Mouse (Mus musculus) hindbrain, embryonic 15.5 days (tissue): Measurements from ENCODE around the gene Podxl2. TPM values are rescaled to one million over a fixed set of nuclear protein-coding genes. Genes with fewer than 3 reads are reported as not detected.
A peak's percentile ranks its signal among the peaks of the same experiment; 100 is the strongest.

Source experiments
- ATAC-seq: fragments of 200-750 bp; cut with Nextera tagmentation; 2 replicates; pipeline ENCODE4 v1.8.0; 2017; ENCODE audit warnings: low read depth, moderate number of reproducible peaks, moderate TSS enrichment; ENCODE audit not compliant: low FRiP score
- H3K27ac ChIP-seq: fragments of 300-500 bp; sonication (generic); replicated peaks from 2 replicates; pipeline ENCODE4 v1.5.1; 2015; ENCODE audit warnings: mild to moderate bottlenecking, inconsistent platforms
- H3K27me3 ChIP-seq: fragments of 300-500 bp; sonication (generic); 2 replicates; pipeline ENCODE4 v1.6.1; 2015; ENCODE audit warnings: control low read depth, inconsistent platforms
- H3K36me3 ChIP-seq: fragments of 300-500 bp; sonication (generic); 2 replicates; pipeline ENCODE4 v1.6.1; 2015; ENCODE audit warnings: control low read depth, inconsistent platforms
- H3K4me1 ChIP-seq: fragments of 300-500 bp; sonication (generic); replicated peaks from 2 replicates; pipeline ENCODE4 v1.6.1; 2015; ENCODE audit warnings: control low read depth, inconsistent platforms
- H3K4me2 ChIP-seq: fragments of 300-500 bp; sonication (generic); 2 replicates; pipeline ENCODE4 v1.6.1; 2015; ENCODE audit warnings: moderate library complexity, mild to moderate bottlenecking, inconsistent platforms
- H3K4me3 ChIP-seq: fragments of 300-500 bp; sonication (generic); 2 replicates; pipeline ENCODE4 v1.5.1; 2015; ENCODE audit warnings: mild to moderate bottlenecking, inconsistent platforms
- H3K9ac ChIP-seq: fragments of 300-500 bp; sonication (generic); 2 replicates; pipeline ENCODE4 v1.6.1; 2015; ENCODE audit warnings: inconsistent platforms
- H3K9me3 ChIP-seq: fragments of 300-500 bp; sonication (generic); 2 replicates; pipeline ENCODE4 v1.6.1; 2016; ENCODE audit warnings: control low read depth, inconsistent platforms
- WGBS: fragments of 180-500 bp; shearing (Covaris S2); methylation state at CpG from one replicate; pipeline ENCODE4 v1.1.7; 2015; 5-methylcytosine and 5-hydroxymethylcytosine counted together
- polyA plus RNA-seq: library from polyadenylated mRNA; unstranded; fragments of >200 nt; fragmentation: Nextera tagmentation; extraction: Ambion mirVana; gene quantifications from 2 replicates; pipeline ENCODE4 v1.2.1, GENCODE M21; 2015

Gene Podxl2
- polyA plus RNA-seq, 1 experiment from 2014 or later = 747 TPM

DNA sequence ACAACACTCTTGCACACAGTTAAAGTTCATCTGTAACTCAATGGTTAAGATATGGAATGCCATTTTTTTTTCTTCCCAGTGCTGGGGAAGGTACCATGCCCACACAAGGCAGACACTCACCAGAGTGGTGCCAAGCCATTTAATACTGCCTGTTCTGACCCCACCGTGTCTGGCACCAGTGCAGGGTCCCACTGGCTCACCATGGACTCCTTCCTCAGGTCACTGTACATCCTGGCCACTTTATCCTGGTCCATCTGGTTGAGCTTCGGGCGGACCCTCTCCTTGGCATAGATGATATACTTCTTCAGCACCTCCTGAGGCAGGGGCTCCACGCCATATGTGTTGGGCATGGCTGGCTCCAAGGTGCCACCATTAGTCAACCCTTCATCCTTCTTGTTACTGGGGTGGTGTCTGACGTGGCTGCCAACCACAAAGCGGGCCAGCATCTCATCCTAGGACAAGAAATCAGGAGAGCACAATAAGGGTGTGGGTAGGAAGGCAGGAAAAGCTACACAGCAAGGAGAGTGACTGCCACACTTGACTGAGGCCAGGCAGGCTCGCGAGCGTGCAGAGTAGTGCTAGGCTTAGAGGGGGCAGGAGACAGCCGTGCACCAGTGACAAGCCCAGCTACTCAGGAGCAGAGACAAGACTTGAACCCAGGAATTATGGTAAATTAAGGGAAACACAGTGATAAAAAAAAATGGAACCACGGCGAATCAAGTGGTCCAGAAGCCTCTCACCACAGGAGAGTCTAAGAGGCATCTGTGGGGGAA is 11.0 kb upstream of the Podxl2 start:
- no peak overlapping the region for H3K4me2 ChIP-seq
- H3K4me1 ChIP-seq = no peaks in the 10 kb centered on the region
- H3K36me3 ChIP-seq = 0 out of 2 replicates have a peak, but pooled peaks cover 7% of the 10 kb centered on the region
- ATAC-seq = no peak
- H3K4me3 ChIP-seq = no peak overlapping the region
- H3K27ac ChIP-seq = no peak overlapping the region
- H3K9ac ChIP-seq = no peak overlapping the region
- no peaks in the 10 kb centered on the region for H3K27me3 ChIP-seq
- WGBS = 76% methylated on average over 12 of the region's 12 CpGs
- no peaks in the 10 kb centered on the region for H3K9me3 ChIP-seq

- no peaks in the 10 kb centered on the region for H3K27me3 ChIP-seq
- no peak overlapping the region for H3K27ac ChIP-seq
- H3K9ac ChIP-seq = no peak overlapping the region
- no peak for ATAC-seq
- 93% methylated on average over 17 of the region's 17 CpGs for WGBS
- no peaks in the 10 kb centered on the region for H3K4me1 ChIP-seq
- 0 out of 2 replicates have a peak, but pooled peaks cover 7% of the 10 kb centered on the region for H3K36me3 ChIP-seq
- H3K4me2 ChIP-seq = no peak overlapping the region
- no peaks in the 10 kb centered on the region for H3K9me3 ChIP-seq
- H3K4me3 ChIP-seq = no peak overlapping the region
Observed at GRCm38 (mm10) chr6:88884690-88885089, 9.8 kb upstream of the Podxl2 start.

DNA sequence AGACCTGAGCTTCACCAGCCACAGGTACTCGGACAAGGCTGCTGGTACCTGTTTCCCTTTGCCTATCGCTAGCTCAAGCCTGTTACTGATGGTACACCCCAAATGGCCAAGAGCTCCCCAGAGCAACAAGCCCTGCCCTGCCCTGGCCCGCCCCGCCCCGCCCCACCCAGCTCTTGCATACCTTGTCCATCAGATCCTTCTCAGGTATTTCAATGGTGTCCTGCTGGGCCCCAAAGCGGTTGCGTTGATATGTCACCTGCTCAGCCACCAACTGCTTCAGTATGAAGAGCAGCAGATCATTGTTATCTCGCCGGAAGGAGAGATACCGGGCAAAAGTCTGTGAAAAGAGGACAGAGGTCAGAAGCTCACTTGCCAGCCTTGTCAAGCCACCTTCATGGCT is 9.4 kb upstream of the Podxl2 start:
- WGBS = 95% methylated on average over 10 of the region's 10 CpGs
- Histone ChIP-seq H3K9ac (no peak overlapping the region), H3K36me3 (0 out of 2 replicates have a peak, but pooled peaks cover 7% of the 10 kb centered on the region), H3K4me1 (no peaks in the 10 kb centered on the region), H3K4me3 (no peak overlapping the region), H3K9me3 (no peaks in the 10 kb centered on the region), H3K4me2 (no peak overlapping the region), H3K27me3 (no peaks in the 10 kb centered on the region), H3K27ac (no peak overlapping the region)
- ATAC-seq = no peak

DNA sequence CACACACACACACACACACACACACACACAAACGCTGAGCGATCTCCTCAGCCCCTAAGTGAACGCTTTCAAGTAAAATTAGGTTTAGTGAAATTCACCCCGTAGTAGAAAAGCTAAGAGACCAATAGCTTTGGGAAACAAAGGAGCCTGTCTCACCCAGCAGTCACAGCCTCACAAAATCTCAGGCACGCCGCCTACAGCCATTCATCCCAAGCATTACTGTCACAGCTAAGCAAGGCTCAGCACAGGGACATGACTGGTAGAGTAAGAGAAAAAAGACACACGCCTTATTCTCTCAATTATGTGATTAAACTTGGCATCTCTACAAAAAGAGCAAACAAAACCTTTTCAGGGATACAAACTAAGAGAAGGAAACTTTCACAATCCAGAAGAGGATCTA is 6.5 kb upstream of the Podxl2 start:
- Histone ChIP-seq H3K27me3 (no peaks in the 10 kb centered on the region), H3K4me3 (no peak overlapping the region), H3K36me3 (0 out of 2 replicates have a peak, but pooled peaks cover 5% of the 10 kb centered on the region), H3K9ac (no peak overlapping the region), H3K4me2 (no peak overlapping the region), H3K9me3 (no peaks in the 10 kb centered on the region), H3K4me1 (no peaks in the 10 kb centered on the region), H3K27ac (peak overlapping the region; percentile 30; the same call in 1 of the 2 replicates)
- ATAC-seq = no peak
- WGBS = 55% methylated on average over 7 of the region's 7 CpGs

DNA sequence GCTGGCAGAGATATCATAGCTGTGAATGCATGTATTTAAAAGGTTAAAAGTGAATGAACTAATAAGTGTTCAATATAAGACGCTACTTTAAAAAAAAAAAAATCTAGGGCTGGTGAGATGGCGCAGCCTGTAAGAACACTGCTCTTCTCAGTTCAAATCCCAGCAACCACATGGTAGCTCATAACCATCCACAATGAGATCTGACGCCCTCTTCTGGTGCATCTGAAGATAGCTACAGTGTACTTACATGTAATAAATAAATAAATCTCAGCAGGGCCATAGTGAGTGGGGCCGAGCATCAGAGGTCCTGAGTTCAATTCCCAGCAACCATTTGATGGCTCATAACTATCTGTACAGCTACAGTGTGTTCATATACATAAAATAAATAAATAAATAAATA is 4.6 kb upstream of the Podxl2 start:
- 0 out of 2 replicates have a peak, but pooled peaks cover 4% of the 10 kb centered on the region for H3K36me3 ChIP-seq
- H3K4me1 ChIP-seq = peaks cover 5% of the 10 kb centered on the region
- ATAC-seq = no peak
- 60% methylated on average over 4 of the region's 4 CpGs for WGBS
- H3K27me3 ChIP-seq = no peaks in the 10 kb centered on the region
- no peak overlapping the region for H3K4me3 ChIP-seq
- H3K27ac ChIP-seq = no peak overlapping the region
- H3K4me2 ChIP-seq = no peak overlapping the region
- no peak overlapping the region for H3K9ac ChIP-seq
- no peaks in the 10 kb centered on the region for H3K9me3 ChIP-seq

- peaks cover 49% of the 10 kb centered on the region for H3K4me1 ChIP-seq
- H3K9me3 ChIP-seq = no peaks in the 10 kb centered on the region
- H3K27me3 ChIP-seq = no peaks in the 10 kb centered on the region
- peak overlapping the region; percentile 96 for H3K9ac ChIP-seq
- H3K36me3 ChIP-seq = no peaks in the 10 kb centered on the region
- H3K4me2 ChIP-seq = peak overlapping the region; percentile 87
- peak; percentile 65 for ATAC-seq
- peak overlapping the region; percentile 88 for H3K4me3 ChIP-seq
- WGBS = 2% methylated on average over 57 of the region's 74 CpGs
- peak overlapping the region; percentile 97 for H3K27ac ChIP-seq
Observed at GRCm38 (mm10) chr6:88873965-88874867, 628 bp downstream of the Podxl2 start.

DNA sequence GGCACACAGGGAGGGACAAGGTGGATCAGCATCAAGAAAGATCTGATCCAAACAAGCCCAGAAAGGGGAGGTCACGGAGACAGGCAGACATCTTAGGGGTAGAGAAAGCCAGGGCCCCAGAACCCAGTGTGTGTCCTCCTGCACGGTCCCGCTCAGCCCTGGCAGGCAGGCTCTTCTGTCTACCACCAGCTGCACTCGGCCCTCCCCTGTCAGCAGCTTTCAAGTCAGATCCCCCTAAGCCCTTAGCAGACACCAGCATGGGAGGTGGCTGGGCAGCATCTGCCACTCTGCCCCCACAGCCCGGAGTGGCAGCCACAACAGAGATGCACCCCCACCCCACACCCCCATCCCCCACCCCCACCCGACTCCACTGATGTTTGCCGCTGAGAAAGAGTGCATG is 2.0 kb downstream of the Podxl2 start:
- Histone ChIP-seq H3K9me3 (no peaks in the 10 kb centered on the region), H3K36me3 (no peaks in the 10 kb centered on the region), H3K4me3 (peak overlapping the region; percentile 88), H3K4me2 (peak overlapping the region; percentile 87), H3K27me3 (no peaks in the 10 kb centered on the region), H3K4me1 (peaks cover 49% of the 10 kb centered on the region), H3K9ac (peak overlapping the region; percentile 96), H3K27ac (peak overlapping the region; percentile 97)
- ATAC-seq = no peak; the same call in 1 of the 2 replicates
- WGBS = 16% methylated on average over 7 of the region's 7 CpGs

DNA sequence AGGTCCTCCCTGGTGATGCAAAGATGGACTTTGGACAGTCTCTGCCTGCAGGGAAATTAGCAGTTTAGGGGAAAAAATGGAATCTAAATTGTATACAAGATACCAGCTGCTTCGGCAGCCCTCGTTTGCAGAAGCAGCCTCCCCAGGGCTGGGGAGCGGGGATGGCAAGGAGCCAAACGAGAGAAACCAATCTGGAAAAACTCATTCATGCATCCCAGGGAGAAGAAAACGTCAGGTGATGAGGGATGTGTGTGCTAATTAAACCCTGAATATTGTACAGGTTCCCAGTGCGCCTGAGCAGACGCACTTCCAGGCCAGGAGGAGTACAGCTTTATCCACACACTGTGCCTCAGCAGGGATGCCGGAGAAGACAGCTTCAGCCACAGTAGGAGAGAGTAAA is 3.3 kb downstream of the Podxl2 start:
- H3K36me3 ChIP-seq = no peaks in the 10 kb centered on the region
- H3K27ac ChIP-seq = peak overlapping the region; percentile 97
- ATAC-seq = peak; percentile 13; the same call in 1 of the 2 replicates
- H3K4me1 ChIP-seq = peaks cover 49% of the 10 kb centered on the region
- no peaks in the 10 kb centered on the region for H3K9me3 ChIP-seq
- H3K9ac ChIP-seq = peak overlapping the region; percentile 9; the same call in 1 of the 2 replicates
- WGBS = 13% methylated on average over 8 of the region's 8 CpGs
- peak overlapping the region; percentile 88 for H3K4me3 ChIP-seq
- H3K27me3 ChIP-seq = no peaks in the 10 kb centered on the region
- peak overlapping the region; percentile 87 for H3K4me2 ChIP-seq

- peaks cover 49% of the 10 kb centered on the region for H3K4me1 ChIP-seq
- H3K9me3 ChIP-seq = no peaks in the 10 kb centered on the region
- 31% methylated on average over 4 of the region's 4 CpGs for WGBS
- H3K27me3 ChIP-seq = no peaks in the 10 kb centered on the region
- peak overlapping the region; percentile 97 for H3K27ac ChIP-seq
- H3K4me3 ChIP-seq = no peak overlapping the region; the same call in 1 of the 2 replicates
- H3K9ac ChIP-seq = no peak overlapping the region
- no peak for ATAC-seq
- H3K36me3 ChIP-seq = no peaks in the 10 kb centered on the region
- peak overlapping the region; percentile 87 for H3K4me2 ChIP-seq
Observed at GRCm38 (mm10) chr6:88870594-88870993, 4.2 kb downstream of the Podxl2 start.

DNA sequence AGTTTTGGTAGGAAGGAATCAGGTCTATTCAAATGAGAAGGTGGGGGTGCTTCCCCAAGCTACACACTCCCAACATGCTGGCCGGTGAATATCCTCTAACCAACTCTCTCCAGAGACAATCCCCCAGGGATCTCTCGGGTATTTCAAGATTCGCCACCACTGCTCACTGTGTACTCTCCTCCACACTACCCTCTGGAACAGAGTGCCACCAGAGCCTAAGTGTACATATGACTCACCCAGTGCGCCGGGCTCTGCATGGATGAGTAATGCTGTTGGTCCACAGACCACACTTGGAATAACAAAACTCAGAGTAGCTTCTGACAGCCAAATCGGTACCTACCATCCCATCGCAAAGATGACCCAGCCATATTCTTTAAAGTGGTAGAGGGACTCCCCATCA is 5.4 kb downstream of the Podxl2 start:
- Histone ChIP-seq H3K36me3 (peaks cover 7% of the 10 kb centered on the region), H3K4me3 (no peak overlapping the region), H3K4me2 (no peak overlapping the region), H3K9me3 (no peaks in the 10 kb centered on the region), H3K27ac (no peak overlapping the region), H3K27me3 (no peaks in the 10 kb centered on the region), H3K4me1 (peaks cover 45% of the 10 kb centered on the region), H3K9ac (no peak overlapping the region)
- ATAC-seq = no peak
- 81% methylated on average over 7 of the region's 7 CpGs for WGBS

DNA sequence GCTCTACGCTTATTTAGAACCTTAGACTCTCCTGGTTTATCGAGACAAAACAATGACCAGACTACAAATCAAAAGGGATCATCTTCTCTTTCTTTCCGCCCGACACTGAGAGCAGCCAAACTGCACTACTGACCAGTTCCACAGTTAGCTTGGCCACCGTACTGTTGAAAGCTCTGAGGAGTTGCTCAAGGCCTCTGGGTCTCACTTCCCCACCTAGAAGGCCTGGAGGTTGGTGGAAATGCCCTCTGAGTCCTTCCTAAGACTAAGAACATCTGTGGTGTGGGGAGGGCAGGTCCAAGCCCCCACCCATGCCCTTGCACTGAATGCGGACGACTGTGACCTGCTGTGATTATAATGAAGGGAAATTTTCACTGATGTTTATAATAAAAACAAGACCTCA is 9.1 kb downstream of the Podxl2 start:
- 89% methylated on average over 7 of the region's 7 CpGs for WGBS
- H3K36me3 ChIP-seq = peaks cover 41% of the 10 kb centered on the region

DNA sequence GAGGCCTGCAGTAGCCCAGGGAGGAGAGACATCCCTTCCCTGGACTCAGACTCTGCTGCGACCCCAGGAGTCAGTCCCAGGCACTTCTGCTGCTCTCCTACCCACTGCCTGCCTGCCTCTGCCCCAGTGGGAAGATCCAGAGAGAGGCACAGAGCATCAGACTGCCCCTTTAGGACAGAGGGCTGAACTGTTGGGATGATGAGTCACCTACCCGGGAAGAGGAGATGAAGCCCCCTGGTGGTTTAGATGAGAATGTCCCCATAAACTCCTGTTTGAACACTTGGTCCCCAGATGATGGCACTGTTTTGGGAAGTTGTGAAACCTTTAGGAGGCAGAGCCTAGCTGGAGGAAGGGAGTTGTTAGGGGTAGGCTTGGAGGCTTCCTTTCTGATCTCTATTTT is 13.9 kb downstream of the Podxl2 start:
- no peak overlapping the region for H3K27ac ChIP-seq
- H3K4me2 ChIP-seq = no peak overlapping the region
- H3K4me1 ChIP-seq = 0 out of 2 replicates have a peak, but pooled peaks cover 7% of the 10 kb centered on the region
- H3K9me3 ChIP-seq = no peaks in the 10 kb centered on the region
- no peaks in the 10 kb centered on the region for H3K27me3 ChIP-seq
- 13% methylated on average over 2 of the region's 2 CpGs for WGBS
- no peak for ATAC-seq
- peaks cover 69% of the 10 kb centered on the region for H3K36me3 ChIP-seq
- no peak overlapping the region for H3K4me3 ChIP-seq
- no peak overlapping the region for H3K9ac ChIP-seq

More for the DNA sequence above, 9.1 kb downstream of the Podxl2 start:
- Histone ChIP-seq H3K4me1 (peaks cover 14% of the 10 kb centered on the region), H3K27me3 (no peaks in the 10 kb centered on the region), H3K27ac (no peak overlapping the region), H3K9ac (no peak overlapping the region), H3K9me3 (no peaks in the 10 kb centered on the region), H3K4me2 (no peak overlapping the region), H3K4me3 (no peak overlapping the region)
- no peak for ATAC-seq
